Mouse (Mus musculus) MEL (cell line): Measurements from ENCODE around the gene Ces1g.

Experiments used
- CTCF ChIP-seq, 3 experiments: IDR thresholded peaks in 2 of 3; conservative IDR thresholded peaks in 1 of 3; 2 replicates each; pipeline ENCODE4 v1.5.1; 2011 to 2012; ENCODE audit warnings: low read length in 3 of 3, low read depth in 2 of 3, mild to moderate bottlenecking in 2 of 3, improper control_type of control experiment in 1 of 3, inconsistent platforms in 1 of 3, mixed read lengths in 1 of 3, moderate library complexity in 1 of 3; ENCODE audit not compliant: control insufficient read depth in 1 of 3, insufficient read depth in 1 of 3, poor library complexity in 1 of 3, severe bottlenecking in 1 of 3
- KAT2A ChIP-seq: conservative IDR thresholded peaks from 2 replicates; pipeline ENCODE4 v1.6.1; 2012; ENCODE audit warnings: low read depth, low read length, improper control_type of control experiment, inconsistent platforms
- POLR2A ChIP-seq, 2 experiments: IDR thresholded peaks; 2 replicates each; pipeline ENCODE4 v1.6.1; 2011 to 2012; ENCODE audit warnings: low read length in 2 of 2, mild to moderate bottlenecking in 2 of 2, control low read depth in 1 of 2, improper control_type of control experiment in 1 of 2, low read depth in 1 of 2, moderate library complexity in 1 of 2; ENCODE audit not compliant: control insufficient read depth in 1 of 2, insufficient read depth in 1 of 2, poor library complexity in 1 of 2
- POLR2AphosphoS5 ChIP-seq: IDR thresholded peaks from 2 replicates; pipeline ENCODE4 v1.6.1; 2012; ENCODE audit warnings: low read depth, borderline replicate concordance, mild to moderate bottlenecking, inconsistent platforms, low read length, moderate library complexity, mixed read lengths
- ZKSCAN1 ChIP-seq: IDR thresholded peaks from 2 replicates; pipeline ENCODE4 v1.6.1; 2012; ENCODE audit warnings: low read depth, mild to moderate bottlenecking, inconsistent platforms, low read length, improper control_type of control experiment, moderate library complexity

- TF ChIP-seq ZKSCAN1 (no peak), POLR2A (IDR thresholded peaks at IDR 0.05; ENCODE audit: control insufficient read depth in 1 of 2, insufficient read depth in 1 of 2, low read depth in 1 of 2, low read length in 2 of 2, poor library complexity in 1 of 2) (no peak), CTCF (IDR thresholded peaks at IDR 0.05 in 2 of 3, conservative IDR thresholded peaks at IDR 0.05 in 1 of 3; ENCODE audit: control insufficient read depth in 1 of 3, insufficient read depth in 1 of 3, low read depth in 2 of 3, low read length in 3 of 3, poor library complexity in 1 of 3, severe bottlenecking in 1 of 3) (no peak), POLR2AphosphoS5 (no peak), KAT2A (no peak)
Observed at GRCm38 (mm10) chr8:93360113-93360512, 23.0 kb upstream of the Ces1g start.
